Mouse (Mus musculus) lung, postnatal 0 days (tissue): ENCODE data around the gene Siah3. TPM values are rescaled to one million over a fixed set of nuclear protein-coding genes. Genes with fewer than 3 reads are reported as not detected.

Experiments used
- ATAC-seq: fragments of 200-750 bp; cut with Nextera tagmentation; 2 replicates; pipeline ENCODE4 v1.8.0; 2017; ENCODE audit warnings: moderate library complexity
- DNase-seq: peaks from one replicate; pipeline ENCODE4 v3.0.0-alpha.2; 2016; ENCODE audit warnings: low spot score
- H3K27ac ChIP-seq: fragments of 300-500 bp; sonication (generic); 2 replicates; pipeline ENCODE4 v1.5.1; 2014; ENCODE audit warnings: antibody characterized with exemption, mild to moderate bottlenecking, low read length, mixed read lengths
- H3K27me3 ChIP-seq: fragments of 300-500 bp; sonication (generic); replicated peaks from 2 replicates; pipeline ENCODE4 v1.6.1; 2014; ENCODE audit warnings: low read length, mixed read lengths; ENCODE audit not compliant: insufficient read depth
- H3K36me3 ChIP-seq: fragments of 300-500 bp; sonication (generic); 2 replicates; pipeline ENCODE4 v1.6.1; 2014; ENCODE audit warnings: low read length, mixed read lengths; ENCODE audit not compliant: insufficient read depth
- H3K4me1 ChIP-seq: fragments of 300-500 bp; sonication (generic); 2 replicates; pipeline ENCODE4 v1.6.1; 2014; ENCODE audit warnings: antibody characterized with exemption, low read depth, low read length, mixed read lengths; ENCODE audit not compliant: insufficient read depth
- H3K4me2 ChIP-seq: fragments of 300-500 bp; sonication (generic); replicated peaks from 2 replicates; pipeline ENCODE4 v1.6.1; 2014; ENCODE audit warnings: low read depth, mild to moderate bottlenecking, low read length, moderate library complexity, mixed read lengths
- H3K4me3 ChIP-seq: fragments of 300-500 bp; sonication (generic); 2 replicates; pipeline ENCODE4 v1.5.1; 2014; ENCODE audit warnings: low read depth, low read length
- H3K9ac ChIP-seq: fragments of 300-500 bp; sonication (generic); replicated peaks from 2 replicates; pipeline ENCODE4 v1.6.1; 2014; ENCODE audit warnings: low read depth, mild to moderate bottlenecking
- H3K9me3 ChIP-seq: fragments of 300-500 bp; sonication (generic); 2 replicates; pipeline ENCODE4 v1.6.1; 2016; ENCODE audit warnings: low read length, mixed read lengths
- CTCF ChIP-seq: IDR thresholded peaks from 2 replicates; pipeline ENCODE4 v1.5.1; 2016; ENCODE audit warnings: antibody characterized with exemption, mild to moderate bottlenecking
- EP300 ChIP-seq: IDR thresholded peaks from 2 replicates; pipeline ENCODE4 v1.6.1; 2016; ENCODE audit warnings: antibody characterized with exemption, mild to moderate bottlenecking, control low read depth
- WGBS: fragments of 180-500 bp; shearing (Covaris S2); extraction: QIAGEN DNeasy Blood & Tissue Kit; methylation state at CpG from one replicate; pipeline ENCODE4 v1.1.7; 2014; 5-methylcytosine and 5-hydroxymethylcytosine counted together
- polyA plus RNA-seq: library from polyadenylated mRNA; unstranded; fragments of >200 nt; fragmentation: Nextera tagmentation; extraction: Ambion mirVana; gene quantifications from 2 replicates; pipeline ENCODE4 v1.2.1, GENCODE M21; 2015

The Siah3 gene
- polyA plus RNA-seq, 1 experiment from 2014 or later, result not detected

GRCm38 (mm10) chr14:75512946-75513345 is 57.2 kb downstream of the Siah3 start:
- Histone ChIP-seq H3K4me2 (no peak overlapping the region), H3K27me3 (no peaks in the 10 kb centered on the region), H3K27ac (no peak overlapping the region), H3K9me3 (no peaks in the 10 kb centered on the region), H3K36me3 (no peaks in the 10 kb centered on the region), H3K4me1 (no peaks in the 10 kb centered on the region), H3K4me3 (no peak overlapping the region), H3K9ac (no peak overlapping the region)
- DNase-seq, result no peak
- TF ChIP-seq EP300 (no peak), CTCF (no peak)
- no peak for ATAC-seq
- 42% methylated on average over 3 of the region's 3 CpGs for WGBS

- Histone ChIP-seq H3K36me3 (no peaks in the 10 kb centered on the region), H3K9ac (no peak overlapping the region), H3K9me3 (no peaks in the 10 kb centered on the region), H3K27ac (no peak overlapping the region), H3K4me1 (no peaks in the 10 kb centered on the region), H3K27me3 (no peaks in the 10 kb centered on the region), H3K4me2 (no peak overlapping the region), H3K4me3 (no peak overlapping the region)
- no peak for ATAC-seq
- no peak for DNase-seq
- WGBS, result 83% methylated on average over 3 of the region's 3 CpGs
- TF ChIP-seq CTCF, result no peak
- no peak for TF ChIP-seq EP300
Observed at GRCm38 (mm10) chr14:75516161-75516560, 60.4 kb downstream of the Siah3 start.

GRCm38 (mm10) chr14:75516917-75517595 is 61.3 kb downstream of the Siah3 start:
- no peaks in the 10 kb centered on the region for H3K9me3 ChIP-seq
- H3K27ac ChIP-seq, result no peak overlapping the region
- no peak overlapping the region for H3K4me2 ChIP-seq
- no peaks in the 10 kb centered on the region for H3K27me3 ChIP-seq
- H3K4me1 ChIP-seq, result no peaks in the 10 kb centered on the region
- no peak overlapping the region for H3K9ac ChIP-seq
- 74% methylated on average over 9 of the region's 9 CpGs for WGBS
- TF ChIP-seq CTCF (no peak), EP300 (no peak)
- ATAC-seq, result no peak
- no peak overlapping the region for H3K4me3 ChIP-seq
- DNase-seq, result no peak
- no peaks in the 10 kb centered on the region for H3K36me3 ChIP-seq

DNA sequence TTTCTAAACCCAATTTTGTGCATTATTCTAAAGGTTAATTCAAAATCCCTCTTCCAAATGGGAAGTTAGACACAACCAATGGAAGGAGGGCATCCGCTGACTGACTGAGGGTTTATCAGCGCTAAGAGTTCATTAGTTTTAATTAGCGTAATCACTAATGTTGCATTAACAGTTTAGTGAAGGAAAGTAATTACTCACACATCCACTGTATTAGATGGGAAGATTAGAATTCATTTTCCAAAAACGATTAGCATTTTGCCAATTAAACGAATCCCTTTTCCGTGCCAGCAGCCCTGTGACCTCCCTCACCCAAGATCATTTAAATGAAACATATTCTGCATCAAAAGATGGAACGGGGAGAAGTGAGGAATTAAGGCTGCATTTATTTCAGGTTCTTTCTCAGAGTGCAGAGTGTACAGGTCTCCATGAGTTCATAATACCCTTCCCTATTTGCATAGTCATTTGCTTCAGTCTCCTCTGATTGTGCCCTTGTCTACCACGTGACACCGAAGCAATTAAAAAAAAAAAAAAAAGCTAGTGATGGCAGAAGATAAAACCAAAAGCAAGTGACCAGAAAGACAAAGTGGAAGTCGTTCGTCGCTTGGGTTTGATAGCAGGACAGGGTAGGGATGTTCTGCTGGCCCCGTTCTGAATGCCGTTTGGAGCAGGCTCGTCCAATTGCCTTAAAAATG is 62.6 kb downstream of the Siah3 start:
- Histone ChIP-seq H3K9me3 (no peaks in the 10 kb centered on the region), H3K4me2 (no peak overlapping the region), H3K4me3 (no peak overlapping the region), H3K27ac (no peak overlapping the region), H3K4me1 (no peaks in the 10 kb centered on the region), H3K36me3 (no peaks in the 10 kb centered on the region), H3K27me3 (no peaks in the 10 kb centered on the region), H3K9ac (no peak overlapping the region)
- ATAC-seq, result no peak
- no peak for TF ChIP-seq CTCF
- no peak for TF ChIP-seq EP300
- 78% methylated on average over 15 of the region's 15 CpGs for WGBS
- DNase-seq, result no peak

DNA sequence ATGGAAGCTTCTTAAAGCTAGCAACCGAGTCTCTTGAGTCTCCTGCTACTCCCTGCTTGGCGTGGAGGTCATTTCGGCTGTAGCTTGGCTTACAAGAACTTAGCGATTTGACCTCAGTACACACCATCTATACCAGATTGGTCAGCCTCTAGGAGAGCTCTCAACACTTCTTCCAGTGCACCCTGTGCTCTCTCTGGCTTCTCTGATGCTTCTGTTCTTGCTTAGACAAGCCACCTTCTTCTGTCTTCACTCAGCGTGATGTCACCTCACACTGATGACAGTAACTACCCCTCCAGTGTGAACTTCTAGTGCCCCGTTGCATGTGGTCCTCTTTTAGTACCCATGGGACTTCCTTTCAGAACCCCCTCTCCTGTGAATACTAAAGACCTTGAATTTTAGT is 63.1 kb downstream of the Siah3 start:
- ATAC-seq (no peak), DNase-seq (no peak)
- Histone ChIP-seq H3K9ac (no peak overlapping the region), H3K9me3 (no peaks in the 10 kb centered on the region), H3K36me3 (no peaks in the 10 kb centered on the region), H3K27me3 (no peaks in the 10 kb centered on the region), H3K27ac (no peak overlapping the region), H3K4me1 (no peaks in the 10 kb centered on the region), H3K4me2 (no peak overlapping the region), H3K4me3 (no peak overlapping the region)
- TF ChIP-seq EP300, result no peak
- no peak for TF ChIP-seq CTCF
- WGBS, result 85% methylated on average over 6 of the region's 6 CpGs

DNA sequence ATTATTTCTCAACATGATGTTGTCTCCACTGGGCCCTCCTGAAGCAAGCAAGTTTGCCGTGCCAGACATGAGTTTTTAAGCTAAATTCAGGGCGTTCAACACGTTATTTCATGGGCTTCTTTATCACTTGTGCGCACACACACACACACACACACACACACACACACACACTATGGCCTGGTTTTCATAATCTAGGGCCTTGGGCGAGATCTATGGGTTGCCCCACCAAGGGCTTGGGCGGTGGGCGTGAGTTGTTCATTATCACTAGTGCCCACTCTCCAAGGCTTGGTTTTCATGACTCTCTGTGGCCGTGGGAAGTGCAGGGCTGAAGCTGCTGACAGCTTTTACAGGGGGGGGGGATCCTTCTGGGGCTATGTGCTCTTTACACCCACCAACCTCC is 63.9 kb downstream of the Siah3 start:
- no peak for TF ChIP-seq CTCF
- no peak for TF ChIP-seq EP300
- no peaks in the 10 kb centered on the region for H3K27me3 ChIP-seq
- no peak for ATAC-seq

More for the DNA sequence above, 63.9 kb downstream of the Siah3 start:
- DNase-seq, result no peak
- Histone ChIP-seq H3K4me2 (no peak overlapping the region), H3K4me1 (no peaks in the 10 kb centered on the region), H3K36me3 (no peaks in the 10 kb centered on the region), H3K27ac (no peak overlapping the region), H3K4me3 (no peak overlapping the region), H3K9ac (no peak overlapping the region), H3K9me3 (no peaks in the 10 kb centered on the region)
- 91% methylated on average over 8 of the region's 8 CpGs for WGBS
